Comparison of ENCODE assay signal across 16 mouse cellular contexts in genomic region chr13:72056469-72056868, GRCm38 (mm10).
"Had no signal": no experiment of that assay in that cellular context is flagged by ENCODE, and none has a peak within 500 bp of the region (broad histone marks: within the 10 kb centered on the region; RNA-seq: fewer than 3 reads in every experiment).

No protein-coding gene starts in this region.

- H3K27ac ChIP-seq: neural tube, embryonic 13.5 days; neural tube, embryonic 15.5 days; stomach, embryonic 15.5 days; stomach, postnatal 0 days had no signal

- DNase-seq: retina, postnatal 1 day; right cerebral cortex, adult 18-20 months; right cerebral cortex, postnatal 14 days; right cerebral cortex, postnatal 25 days; right cerebral cortex, postnatal 4 days; spleen, adult 18-20 months; thymus, adult 18-20 months; thymus, adult 2 months; thymus, postnatal 14 days; thymus, postnatal 25 days; thymus, postnatal 36 days; thymus, postnatal 4 days had no signal

- H3K36me3 ChIP-seq: neural tube, embryonic 13.5 days; neural tube, embryonic 15.5 days; stomach, embryonic 15.5 days had no signal

- H3K27me3 ChIP-seq: stomach, embryonic 15.5 days had no signal

- H3K9me3 ChIP-seq: neural tube, embryonic 13.5 days; neural tube, embryonic 15.5 days; stomach, embryonic 15.5 days had no signal

- H3K4me3 ChIP-seq: neural tube, embryonic 13.5 days; neural tube, embryonic 15.5 days; stomach, embryonic 15.5 days had no signal

- H3K4me1 ChIP-seq: neural tube, embryonic 15.5 days; stomach, embryonic 15.5 days had no signal

- H3K4me2 ChIP-seq: neural tube, embryonic 13.5 days; neural tube, embryonic 15.5 days; stomach, embryonic 15.5 days had no signal

- H3K9ac ChIP-seq: neural tube, embryonic 13.5 days; neural tube, embryonic 15.5 days; stomach, embryonic 15.5 days had no signal
